Mouse (Mus musculus) hindbrain, embryonic 15.5 days (tissue): Measurements from ENCODE around the gene Tjap1. TPM values are rescaled to one million over a fixed set of nuclear protein-coding genes. Genes with fewer than 3 reads are reported as not detected.

Source experiments
- ATAC-seq: fragments of 200-750 bp; cut with Nextera tagmentation; 2 replicates; pipeline ENCODE4 v1.8.0; 2017; ENCODE audit warnings: low read depth, moderate number of reproducible peaks, moderate TSS enrichment; ENCODE audit not compliant: low FRiP score
- H3K27ac ChIP-seq: fragments of 300-500 bp; sonication (generic); replicated peaks from 2 replicates; pipeline ENCODE4 v1.5.1; 2015; ENCODE audit warnings: mild to moderate bottlenecking, inconsistent platforms
- H3K27me3 ChIP-seq: fragments of 300-500 bp; sonication (generic); 2 replicates; pipeline ENCODE4 v1.6.1; 2015; ENCODE audit warnings: control low read depth, inconsistent platforms
- H3K36me3 ChIP-seq: fragments of 300-500 bp; sonication (generic); 2 replicates; pipeline ENCODE4 v1.6.1; 2015; ENCODE audit warnings: control low read depth, inconsistent platforms
- H3K4me1 ChIP-seq: fragments of 300-500 bp; sonication (generic); replicated peaks from 2 replicates; pipeline ENCODE4 v1.6.1; 2015; ENCODE audit warnings: control low read depth, inconsistent platforms
- H3K4me2 ChIP-seq: fragments of 300-500 bp; sonication (generic); 2 replicates; pipeline ENCODE4 v1.6.1; 2015; ENCODE audit warnings: moderate library complexity, mild to moderate bottlenecking, inconsistent platforms
- H3K4me3 ChIP-seq: fragments of 300-500 bp; sonication (generic); 2 replicates; pipeline ENCODE4 v1.5.1; 2015; ENCODE audit warnings: mild to moderate bottlenecking, inconsistent platforms
- H3K9ac ChIP-seq: fragments of 300-500 bp; sonication (generic); 2 replicates; pipeline ENCODE4 v1.6.1; 2015; ENCODE audit warnings: inconsistent platforms
- H3K9me3 ChIP-seq: fragments of 300-500 bp; sonication (generic); 2 replicates; pipeline ENCODE4 v1.6.1; 2016; ENCODE audit warnings: control low read depth, inconsistent platforms
- WGBS: fragments of 180-500 bp; shearing (Covaris S2); methylation state at CpG from one replicate; pipeline ENCODE4 v1.1.7; 2015; 5-methylcytosine and 5-hydroxymethylcytosine counted together
- polyA plus RNA-seq: library from polyadenylated mRNA; unstranded; fragments of >200 nt; fragmentation: Nextera tagmentation; extraction: Ambion mirVana; gene quantifications from 2 replicates; pipeline ENCODE4 v1.2.1, GENCODE M21; 2015

The Tjap1 gene
- polyA plus RNA-seq, 1 experiment from 2014 or later = 30.3 TPM

DNA sequence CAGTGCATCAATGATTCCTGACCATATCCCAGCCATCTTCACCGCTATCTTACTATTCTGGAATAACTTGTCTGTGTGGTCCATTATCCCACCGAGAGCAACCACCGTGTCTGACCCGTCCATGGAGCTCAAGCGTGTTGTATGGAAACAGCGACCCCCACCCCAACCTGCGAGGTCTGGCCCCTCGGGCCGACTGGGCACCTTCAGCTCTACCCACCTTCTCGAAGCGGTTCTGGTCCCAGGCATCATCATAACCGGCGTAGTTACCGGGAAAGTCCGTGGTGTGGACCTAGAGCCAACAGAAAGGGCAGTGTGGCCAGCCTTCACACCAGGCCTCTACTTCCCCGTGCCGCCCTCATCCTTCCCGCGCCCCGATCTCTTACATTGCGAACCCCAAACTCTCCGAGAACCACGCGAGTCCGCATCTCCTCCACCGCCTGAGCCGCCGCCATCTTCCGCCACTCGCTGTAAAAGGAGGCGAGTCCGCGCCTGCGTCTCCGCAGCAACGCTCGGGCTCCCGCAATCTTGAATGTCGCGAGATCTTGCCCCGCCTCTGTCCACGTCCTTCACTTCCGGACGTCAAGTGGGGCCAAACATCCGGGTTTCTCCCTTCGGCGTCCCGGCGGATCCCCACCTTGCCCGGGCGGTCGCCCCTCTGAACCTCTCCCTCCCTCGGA lies 35.2 kb downstream of the Tjap1 start, which contains the start of the genes Polr1c and Yipf3:
TSS of gene Polr1c (minus strand) at position 543 of the 677 bp plus-strand sequence.
TSS of gene Yipf3 (plus strand) at position 569 of the 677 bp plus-strand sequence.
- peak within 1 kb of the TSS; percentile 86 for H3K9ac ChIP-seq

DNA sequence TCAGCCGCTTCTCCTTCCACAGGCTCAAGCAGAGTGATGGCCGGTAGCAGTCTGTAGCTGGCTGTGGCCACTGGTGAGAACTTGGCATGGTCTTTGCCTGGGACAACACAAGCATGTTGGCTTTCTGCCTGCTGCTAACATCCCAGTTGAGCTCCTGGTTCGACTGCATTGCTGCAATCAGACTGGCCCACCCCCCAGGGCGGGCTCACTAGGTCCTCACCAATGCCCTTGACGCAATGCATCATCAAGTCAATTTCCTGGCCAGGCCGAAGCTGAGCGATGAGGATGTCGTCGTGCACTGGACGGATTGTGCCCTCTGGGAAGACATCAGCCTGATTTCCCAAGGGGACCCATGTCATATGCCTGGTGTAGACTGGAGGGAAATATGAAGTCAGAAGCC lies 38.2 kb downstream of the Tjap1 start:
- WGBS = 60% methylated on average over 10 of the region's 10 CpGs
- Histone ChIP-seq H3K9me3 (no peaks in the 10 kb centered on the region), H3K4me2 (no peak overlapping the region), H3K9ac (no peak overlapping the region), H3K27ac (no peak overlapping the region), H3K27me3 (no peaks in the 10 kb centered on the region), H3K36me3 (peaks cover 62% of the 10 kb centered on the region), H3K4me1 (peaks cover 22% of the 10 kb centered on the region), H3K4me3 (no peak overlapping the region)
- ATAC-seq = no peak

More for the DNA sequence above, 35.2 kb downstream of the Tjap1 start, which contains the start of the genes Polr1c and Yipf3:
- Histone ChIP-seq H3K36me3 (peaks cover 58% of the 10 kb centered on the region), H3K27me3 (no peaks in the 10 kb centered on the region), H3K4me3 (peak within 1 kb of the TSS; percentile 75), H3K4me1 (peaks cover 23% of the 10 kb centered on the region), H3K9me3 (no peaks in the 10 kb centered on the region), H3K4me2 (peak within 1 kb of the TSS; percentile 83), H3K27ac (peak within 1 kb of the TSS; percentile 81)
- WGBS = under 1% methylated on average over 53 of the region's 53 CpGs
- ATAC-seq = peak; percentile 94

DNA sequence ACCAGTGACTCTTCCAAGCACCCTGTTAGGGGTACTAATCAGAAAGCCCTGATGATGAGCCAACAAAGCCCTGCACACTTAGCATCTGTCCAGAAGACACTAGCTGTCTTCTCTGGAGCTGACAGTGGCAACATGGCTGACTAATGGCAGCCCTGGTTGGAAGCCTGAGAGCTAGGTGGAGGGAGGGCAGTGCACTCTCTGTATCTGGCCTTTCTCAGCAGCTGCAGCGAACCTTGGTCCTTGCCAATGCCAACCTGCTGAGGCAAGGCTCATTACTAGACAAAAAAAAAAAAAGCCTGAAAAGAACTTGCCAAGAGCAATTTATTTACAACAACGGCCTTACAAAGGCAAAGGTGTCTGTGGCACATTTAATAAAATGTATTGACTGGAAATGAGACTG lies 39.2 kb downstream of the Tjap1 start:
- no peaks in the 10 kb centered on the region for H3K9me3 ChIP-seq
- H3K4me2 ChIP-seq = no peak overlapping the region
- peaks cover 12% of the 10 kb centered on the region for H3K4me1 ChIP-seq
- H3K27me3 ChIP-seq = no peaks in the 10 kb centered on the region
- H3K4me3 ChIP-seq = no peak overlapping the region
- no peak overlapping the region for H3K27ac ChIP-seq
- ATAC-seq = no peak
- peaks cover 71% of the 10 kb centered on the region for H3K36me3 ChIP-seq
- no peak overlapping the region for H3K9ac ChIP-seq
- WGBS = 67% methylated on average over 2 of the region's 2 CpGs

DNA sequence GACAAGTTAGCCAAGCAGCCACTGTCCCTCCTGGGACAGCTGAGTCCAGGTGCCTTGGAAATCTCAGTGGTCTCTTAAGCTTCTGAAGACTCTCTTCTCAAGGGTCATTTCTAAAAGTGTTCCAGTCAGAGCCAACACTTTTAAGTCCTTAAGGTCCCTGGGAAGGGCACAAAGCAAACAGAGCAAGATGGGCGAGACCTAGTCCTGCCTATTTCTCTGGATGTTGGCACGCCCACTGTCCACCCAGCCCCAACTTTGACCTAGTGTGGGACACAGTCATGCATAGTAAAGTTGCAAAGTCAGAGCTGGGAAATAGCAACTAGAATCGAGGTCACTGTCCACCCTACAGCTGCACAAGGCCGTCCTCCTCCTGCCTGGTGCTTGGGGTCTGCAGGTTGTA lies 39.8 kb downstream of the Tjap1 start:
- WGBS = 85% methylated on average over 4 of the region's 4 CpGs
- Histone ChIP-seq H3K9ac (no peak overlapping the region), H3K4me1 (peaks cover 10% of the 10 kb centered on the region), H3K27ac (no peak overlapping the region), H3K4me2 (no peak overlapping the region), H3K4me3 (no peak overlapping the region), H3K27me3 (no peaks in the 10 kb centered on the region), H3K36me3 (peaks cover 78% of the 10 kb centered on the region), H3K9me3 (no peaks in the 10 kb centered on the region)
- no peak for ATAC-seq

DNA sequence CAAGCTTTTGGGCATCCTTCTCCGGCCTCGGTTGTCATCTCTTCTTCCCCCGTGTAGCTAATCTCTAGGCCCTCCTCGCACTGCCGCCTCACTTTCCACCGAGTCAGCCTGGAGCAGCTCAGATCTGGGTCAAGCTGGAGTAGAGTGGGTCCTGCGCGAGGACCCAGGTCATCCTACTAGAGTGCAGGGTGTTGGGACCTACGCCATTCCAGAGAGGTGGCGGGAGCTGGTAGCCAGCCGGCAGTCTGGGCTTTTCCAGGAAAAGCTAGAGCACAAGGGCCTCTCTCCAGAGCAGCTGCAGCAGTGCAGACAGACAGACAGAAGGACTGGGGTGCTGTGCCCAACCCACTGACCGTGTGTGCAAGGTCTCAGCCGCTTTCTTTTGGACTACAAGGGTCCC lies 40.6 kb downstream of the Tjap1 start:
- no peak for ATAC-seq
- H3K4me3 ChIP-seq = no peak overlapping the region

DNA sequence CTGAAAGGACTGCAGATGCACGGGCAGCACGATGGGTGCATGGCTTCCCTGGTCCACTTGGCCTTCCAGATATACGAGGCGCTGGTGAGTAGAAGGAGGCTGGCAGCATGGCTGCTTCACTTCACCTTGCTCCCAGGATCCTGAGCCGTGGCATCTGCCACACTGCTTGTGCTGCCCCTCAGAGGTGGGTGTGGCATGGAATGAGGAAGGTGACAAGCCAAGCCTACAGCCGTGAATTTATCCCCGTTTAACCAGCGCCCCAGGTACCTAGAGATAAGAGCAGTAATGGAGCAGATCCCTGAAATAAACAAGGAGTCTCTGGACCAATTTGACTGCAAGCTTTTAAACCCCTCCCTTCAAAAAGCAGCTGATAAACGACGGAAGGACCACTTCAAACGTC lies 41.4 kb downstream of the Tjap1 start:
- no peak overlapping the region for H3K4me3 ChIP-seq
- H3K4me1 ChIP-seq = peaks cover 2% of the 10 kb centered on the region
- no peaks in the 10 kb centered on the region for H3K9me3 ChIP-seq
- H3K36me3 ChIP-seq = peaks cover 90% of the 10 kb centered on the region
- ATAC-seq = no peak
- no peaks in the 10 kb centered on the region for H3K27me3 ChIP-seq
- H3K4me2 ChIP-seq = no peak overlapping the region
- no peak overlapping the region for H3K27ac ChIP-seq
- WGBS = 90% methylated on average over 11 of the region's 11 CpGs
- no peak overlapping the region for H3K9ac ChIP-seq

More for the DNA sequence above, 40.6 kb downstream of the Tjap1 start:
- no peak overlapping the region for H3K9ac ChIP-seq
- 91% methylated on average over 13 of the region's 13 CpGs for WGBS
- no peaks in the 10 kb centered on the region for H3K27me3 ChIP-seq
- no peaks in the 10 kb centered on the region for H3K9me3 ChIP-seq
- peaks cover 10% of the 10 kb centered on the region for H3K4me1 ChIP-seq
- no peak overlapping the region for H3K27ac ChIP-seq
- no peak overlapping the region for H3K4me2 ChIP-seq
- H3K36me3 ChIP-seq = peaks cover 83% of the 10 kb centered on the region

DNA sequence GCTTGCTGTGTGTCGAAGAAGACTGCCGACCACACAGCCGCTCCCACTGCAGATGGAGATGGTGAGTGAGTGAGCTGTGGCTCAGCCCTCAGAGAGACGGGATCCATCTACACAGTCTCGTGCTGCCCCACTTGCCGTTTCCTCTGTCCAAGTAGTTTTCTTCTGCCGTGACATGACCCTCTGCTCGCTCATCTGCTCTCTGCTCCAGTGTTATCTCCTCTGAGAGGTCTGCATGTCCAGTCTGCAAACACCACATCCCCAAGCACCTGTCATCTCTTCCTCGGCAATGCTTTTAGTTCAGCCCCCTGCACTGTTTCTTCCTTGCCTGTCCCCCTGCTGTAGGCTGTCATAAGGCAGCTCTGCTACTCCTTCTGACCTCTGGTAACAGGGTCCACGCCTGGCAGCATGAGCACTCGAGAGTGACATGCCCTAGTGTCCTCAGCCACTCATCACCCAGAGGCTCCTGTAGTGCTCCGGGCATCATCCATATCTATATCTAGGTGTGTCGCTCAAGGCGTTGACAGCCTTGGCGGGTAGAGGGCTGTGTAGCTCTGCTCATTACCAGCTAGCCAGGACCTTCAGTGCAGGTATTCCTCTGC lies 43.2 kb downstream of the Tjap1 start:
- no peaks in the 10 kb centered on the region for H3K4me1 ChIP-seq
- H3K27ac ChIP-seq = no peak overlapping the region
- H3K36me3 ChIP-seq = peaks cover 85% of the 10 kb centered on the region
- 96% methylated on average over 15 of the region's 15 CpGs for WGBS
- H3K4me3 ChIP-seq = no peak overlapping the region
- H3K4me2 ChIP-seq = no peak overlapping the region
- no peaks in the 10 kb centered on the region for H3K27me3 ChIP-seq
- no peak overlapping the region for H3K9ac ChIP-seq
- ATAC-seq = no peak
- H3K9me3 ChIP-seq = no peaks in the 10 kb centered on the region

DNA sequence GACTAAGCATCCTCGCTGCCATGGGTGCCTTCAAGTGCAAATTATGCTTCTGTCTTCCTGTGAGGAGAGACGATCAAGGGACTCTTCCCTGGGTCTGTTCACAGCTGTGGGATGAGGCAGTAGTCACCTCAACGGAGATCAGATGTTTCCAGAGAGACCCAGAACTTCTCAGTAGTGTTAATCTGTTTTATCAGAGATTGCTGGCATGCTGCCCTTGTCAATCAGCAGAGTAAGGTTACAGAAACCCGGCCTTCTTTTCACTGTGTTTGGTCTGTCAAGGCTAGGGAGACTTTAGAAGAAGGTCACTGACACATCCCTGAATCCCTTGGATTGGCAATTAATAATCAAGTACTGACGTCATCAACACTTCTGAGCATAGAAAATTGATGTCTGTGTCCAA lies 45.3 kb downstream of the Tjap1 start:
- Histone ChIP-seq H3K4me2 (no peak overlapping the region), H3K27ac (no peak overlapping the region), H3K36me3 (peaks cover 77% of the 10 kb centered on the region), H3K4me3 (no peak overlapping the region), H3K4me1 (no peaks in the 10 kb centered on the region), H3K9ac (no peak overlapping the region), H3K9me3 (no peaks in the 10 kb centered on the region), H3K27me3 (no peaks in the 10 kb centered on the region)
- 85% methylated on average over 5 of the region's 5 CpGs for WGBS
- ATAC-seq = no peak

DNA sequence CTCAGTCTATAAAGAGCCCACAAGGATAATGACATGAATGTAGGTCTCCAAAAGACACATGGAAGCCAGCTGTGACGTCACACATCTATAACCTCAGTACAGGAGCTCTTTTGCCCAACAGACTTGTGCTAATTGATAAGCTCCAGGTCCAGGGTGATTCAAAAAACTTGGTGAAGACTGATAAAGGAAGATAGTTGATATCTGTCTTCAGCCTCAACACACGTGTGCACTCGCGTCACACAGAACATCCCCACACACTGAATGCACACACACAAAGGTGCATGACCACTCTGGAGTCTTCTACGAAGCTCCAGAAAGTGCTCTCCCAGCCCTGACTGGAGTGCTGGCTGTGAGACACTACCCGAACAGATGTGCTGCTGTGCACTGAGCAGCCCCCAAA lies 45.7 kb downstream of the Tjap1 start:
- Histone ChIP-seq H3K27me3 (no peaks in the 10 kb centered on the region), H3K4me3 (no peak overlapping the region), H3K27ac (no peak overlapping the region), H3K4me1 (no peaks in the 10 kb centered on the region), H3K4me2 (no peak overlapping the region), H3K36me3 (peaks cover 73% of the 10 kb centered on the region), H3K9me3 (no peaks in the 10 kb centered on the region), H3K9ac (no peak overlapping the region)
- no peak for ATAC-seq
- WGBS = 92% methylated on average over 6 of the region's 6 CpGs

DNA sequence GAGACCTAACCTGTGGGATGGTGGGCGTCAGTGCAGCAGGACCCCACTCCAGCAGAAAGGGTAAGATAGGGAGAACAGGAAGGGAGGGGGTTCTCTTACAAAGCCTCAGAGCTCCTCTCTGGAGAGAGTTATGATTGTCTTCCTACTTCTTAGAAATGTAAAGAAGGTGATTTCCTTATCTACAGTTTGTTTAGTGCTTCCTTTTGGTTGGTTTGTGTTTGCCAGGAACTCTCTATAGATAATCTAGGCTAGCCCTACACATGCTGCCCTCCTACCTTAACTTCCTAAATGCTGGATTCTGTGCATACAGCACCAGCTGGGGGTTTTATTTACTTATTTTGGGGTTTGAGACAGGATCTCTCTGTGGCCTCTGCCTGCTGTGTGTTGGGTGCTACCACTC lies 46.8 kb downstream of the Tjap1 start:
- Histone ChIP-seq H3K4me3 (no peak overlapping the region), H3K36me3 (peaks cover 71% of the 10 kb centered on the region), H3K9ac (no peak overlapping the region), H3K9me3 (no peaks in the 10 kb centered on the region), H3K27me3 (no peaks in the 10 kb centered on the region), H3K4me2 (no peak overlapping the region), H3K4me1 (no peaks in the 10 kb centered on the region), H3K27ac (no peak overlapping the region)
- no peak for ATAC-seq
- WGBS = 84% methylated on average over 1 of the region's 1 CpGs

DNA sequence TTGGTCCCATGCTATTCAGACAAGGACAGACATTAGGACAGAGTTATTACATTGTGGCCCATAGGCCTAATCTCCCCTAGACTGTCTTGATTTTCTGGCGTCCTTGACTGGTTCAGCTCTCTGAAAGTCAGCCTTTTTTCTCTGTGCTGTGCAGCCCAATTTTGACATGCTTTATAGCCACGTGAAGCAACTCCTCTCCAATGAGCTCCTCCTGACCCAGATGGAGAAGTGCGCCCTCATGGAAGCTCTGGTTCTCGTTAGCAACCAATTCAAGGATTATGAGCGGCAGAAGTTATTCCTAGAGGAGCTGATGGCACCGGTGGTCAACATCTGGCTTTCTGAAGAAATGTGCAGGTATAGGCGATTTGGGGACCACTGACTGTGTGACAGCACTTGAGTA lies 55.2 kb downstream of the Tjap1 start:
- H3K4me1 ChIP-seq = no peaks in the 10 kb centered on the region
- H3K27ac ChIP-seq = no peak overlapping the region
- no peak overlapping the region for H3K9ac ChIP-seq
- no peak overlapping the region for H3K4me2 ChIP-seq
- 93% methylated on average over 7 of the region's 7 CpGs for WGBS
- H3K9me3 ChIP-seq = no peaks in the 10 kb centered on the region
- H3K27me3 ChIP-seq = no peaks in the 10 kb centered on the region
- peaks cover 90% of the 10 kb centered on the region for H3K36me3 ChIP-seq
- H3K4me3 ChIP-seq = no peak overlapping the region
- ATAC-seq = no peak

DNA sequence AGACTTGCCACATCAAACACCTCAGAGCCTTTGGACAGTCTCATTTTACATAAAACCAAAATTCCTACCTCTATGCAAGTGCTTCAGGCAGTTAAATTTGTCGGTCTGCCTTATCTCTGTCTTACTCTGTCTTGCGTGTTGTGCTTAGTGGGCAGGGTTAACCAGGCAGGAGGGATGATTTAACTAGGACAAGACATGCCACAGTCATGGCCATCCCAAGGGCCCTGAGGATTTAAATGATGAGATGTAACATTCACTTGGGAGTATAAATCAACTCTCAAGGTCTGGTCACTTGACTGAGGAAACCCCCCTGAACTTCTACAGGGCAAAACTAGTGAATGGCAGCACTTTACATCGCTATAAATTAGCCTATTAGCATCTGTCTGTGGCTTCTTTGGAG lies 61.2 kb downstream of the Tjap1 start:
- Histone ChIP-seq H3K9me3 (no peaks in the 10 kb centered on the region), H3K27me3 (no peaks in the 10 kb centered on the region), H3K4me3 (no peak overlapping the region), H3K9ac (no peak overlapping the region), H3K4me2 (no peak overlapping the region), H3K27ac (no peak overlapping the region), H3K36me3 (peaks cover 93% of the 10 kb centered on the region), H3K4me1 (no peaks in the 10 kb centered on the region)
- ATAC-seq = no peak
- WGBS = 98% methylated on average over 3 of the region's 3 CpGs
